Mouse (Mus musculus) stomach, postnatal 0 days (tissue): ENCODE measurements around the gene Mfsd6. TPM values are rescaled to one million over a fixed set of nuclear protein-coding genes. Genes with fewer than 3 reads are reported as not detected.

Source experiments
- ATAC-seq: fragments of 200-750 bp; cut with Nextera tagmentation; 2 replicates; pipeline ENCODE4 v1.8.0; 2017; ENCODE audit not compliant: low FRiP score, low TSS enrichment
- DNase-seq: peaks from one replicate; pipeline ENCODE4 v3.0.0-alpha.2; 2016; ENCODE audit warnings: low spot score
- H3K27ac ChIP-seq: fragments of 300-500 bp; sonication (generic); replicated peaks from 2 replicates; pipeline ENCODE4 v1.5.1; 2014; ENCODE audit warnings: mild to moderate bottlenecking, control low read depth
- H3K27me3 ChIP-seq: fragments of 300-500 bp; sonication (generic); 2 replicates; pipeline ENCODE4 v1.6.1; 2014; ENCODE audit warnings: low read length; ENCODE audit not compliant: control insufficient read depth, insufficient read depth
- H3K36me3 ChIP-seq: fragments of 300-500 bp; sonication (generic); 2 replicates; pipeline ENCODE4 v1.6.1; 2014; ENCODE audit warnings: low read length, mixed read lengths; ENCODE audit not compliant: control insufficient read depth, insufficient read depth
- H3K4me1 ChIP-seq: fragments of 300-500 bp; sonication (generic); replicated peaks from 2 replicates; pipeline ENCODE4 v1.6.1; 2014; ENCODE audit warnings: antibody characterized with exemption; ENCODE audit not compliant: control insufficient read depth, insufficient read depth
- H3K4me2 ChIP-seq: fragments of 300-500 bp; sonication (generic); replicated peaks from 2 replicates; pipeline ENCODE4 v1.6.1; 2014; ENCODE audit warnings: low read depth, mild to moderate bottlenecking, control low read depth, moderate library complexity
- H3K4me3 ChIP-seq: fragments of 300-500 bp; sonication (generic); 2 replicates; pipeline ENCODE4 v1.5.1; 2014; ENCODE audit warnings: low read depth, low read length, control low read depth
- H3K9ac ChIP-seq: fragments of 300-500 bp; sonication (generic); 2 replicates; pipeline ENCODE4 v1.6.1; 2014; ENCODE audit warnings: mild to moderate bottlenecking, low read length, control low read depth, mixed read lengths
- H3K9me3 ChIP-seq: fragments of 300-500 bp; sonication (generic); 2 replicates; pipeline ENCODE4 v1.6.1; 2016; ENCODE audit warnings: low read length; ENCODE audit not compliant: control insufficient read depth
- CTCF ChIP-seq: IDR thresholded peaks from 2 replicates; pipeline ENCODE4 v1.5.1; 2016; ENCODE audit warnings: antibody characterized with exemption, low read depth, mild to moderate bottlenecking, moderate library complexity
- EP300 ChIP-seq: optimal IDR thresholded peaks from 2 replicates; pipeline ENCODE3; 2016; ENCODE audit warnings: antibody characterized with exemption
- WGBS: fragments of 180-500 bp; shearing (Covaris S2); extraction: QIAGEN DNeasy Blood & Tissue Kit; methylation state at CpG from one replicate; pipeline ENCODE4 v1.1.7; 2014; 5-methylcytosine and 5-hydroxymethylcytosine counted together
- polyA plus RNA-seq: library from polyadenylated mRNA; unstranded; fragments of >200 nt; fragmentation: Nextera tagmentation; extraction: Ambion mirVana; gene quantifications from 2 replicates; pipeline ENCODE4 v1.2.1, GENCODE M21; 2015

The Mfsd6 gene
- 6.3 and 8.0 TPM in 2 replicates for polyA plus RNA-seq

- no peaks in the 10 kb centered on the region for H3K9me3 ChIP-seq
- 2% methylated on average over 55 of the region's 63 CpGs for WGBS
- H3K4me1 ChIP-seq = peaks cover 4% of the 10 kb centered on the region; the same call in 1 of the 2 replicates
- peak; percentile 81 for ATAC-seq
- no peaks in the 10 kb centered on the region for H3K36me3 ChIP-seq
- peak within 1 kb of the TSS; percentile 95 for H3K4me2 ChIP-seq
- DNase-seq = peak; percentile 79
- peak; percentile 17; the same call in 1 of the 2 replicates for TF ChIP-seq CTCF
- no peak for TF ChIP-seq EP300
- H3K4me3 ChIP-seq = peak within 1 kb of the TSS; percentile 84
- H3K9ac ChIP-seq = peak within 1 kb of the TSS; percentile 82
- H3K27ac ChIP-seq = peak within 1 kb of the TSS; percentile 88
- H3K27me3 ChIP-seq = no peaks in the 10 kb centered on the region
Observed at GRCm38 (mm10) chr1:52727056-52727900, at the start of gene Mfsd6. Mfsd6 (minus strand) TSS chr1:52727462.

DNA sequence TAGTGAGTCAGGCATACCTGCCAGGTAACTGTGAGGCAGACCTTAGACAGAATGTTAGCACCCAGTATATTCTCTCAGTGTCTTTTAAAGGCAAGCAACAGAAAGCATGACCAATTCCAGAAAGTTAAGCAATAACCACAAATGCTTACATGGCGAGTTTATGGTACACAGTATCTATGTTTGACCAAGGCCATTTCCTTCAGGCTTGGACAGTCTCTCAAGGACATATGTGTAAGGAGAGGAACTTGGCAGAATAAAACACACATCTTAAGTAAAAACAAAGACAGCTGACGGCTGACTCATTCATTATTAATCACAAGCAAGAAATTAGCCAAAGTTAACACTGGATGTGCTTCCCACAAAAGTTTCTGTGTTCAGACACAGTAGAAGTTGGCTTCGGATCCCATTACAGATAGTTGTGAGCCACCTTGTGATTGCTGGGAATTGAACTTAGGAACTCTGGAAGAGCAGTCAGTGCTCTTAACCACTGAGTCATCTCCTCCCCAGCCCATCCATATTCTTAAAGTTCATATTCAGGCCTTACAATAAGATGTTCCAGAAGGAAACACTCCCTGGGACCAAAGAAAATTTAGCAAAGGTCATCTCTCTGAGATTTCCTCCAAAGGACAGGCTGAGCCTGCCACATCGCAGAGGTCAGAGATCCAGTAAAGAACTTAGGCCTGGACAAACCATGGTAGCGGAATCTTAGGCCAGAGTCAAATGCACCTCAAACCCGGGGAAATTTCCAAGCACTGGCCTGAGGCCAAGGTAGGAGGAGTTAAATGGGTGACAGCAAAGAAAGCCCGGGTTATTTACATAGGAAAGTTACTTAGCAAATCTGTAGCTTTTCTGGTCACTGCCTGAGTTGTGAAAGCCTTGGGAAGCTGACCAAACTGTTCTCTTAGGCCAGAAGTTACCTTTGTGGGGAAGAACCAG is 38.2 kb upstream of the Mfsd6 start:
- WGBS = 49% methylated on average over 7 of the region's 7 CpGs
- peak; percentile 21 for DNase-seq
- ATAC-seq = no peak
- Histone ChIP-seq H3K9me3 (no peaks in the 10 kb centered on the region), H3K4me1 (no peaks in the 10 kb centered on the region), H3K4me3 (no peak overlapping the region), H3K27ac (0 out of 2 replicates have a peak overlapping the region, but pooled peaks have one; percentile 24), H3K27me3 (no peaks in the 10 kb centered on the region), H3K36me3 (no peaks in the 10 kb centered on the region), H3K4me2 (no peak overlapping the region), H3K9ac (0 out of 2 replicates have a peak overlapping the region, but pooled peaks have one; percentile 4)
- TF ChIP-seq CTCF (no peak), EP300 (no peak)

GRCm38 (mm10) chr1:52763894-52764809 is 36.9 kb upstream of the Mfsd6 start:
- H3K9me3 ChIP-seq = no peaks in the 10 kb centered on the region
- no peak overlapping the region for H3K4me3 ChIP-seq
- DNase-seq = no peak
- TF ChIP-seq EP300 (no peak), CTCF (no peak)
- no peak overlapping the region for H3K27ac ChIP-seq
- H3K27me3 ChIP-seq = no peaks in the 10 kb centered on the region
- ATAC-seq = no peak
- no peaks in the 10 kb centered on the region for H3K36me3 ChIP-seq
- no peak overlapping the region for H3K9ac ChIP-seq
- H3K4me2 ChIP-seq = 0 out of 2 replicates have a peak overlapping the region, but pooled peaks have one; percentile 2
- WGBS = 42% methylated on average over 4 of the region's 4 CpGs
- no peaks in the 10 kb centered on the region for H3K4me1 ChIP-seq

GRCm38 (mm10) chr1:52758174-52758573 is 30.9 kb upstream of the Mfsd6 start:
- H3K9ac ChIP-seq = no peak overlapping the region
- H3K4me2 ChIP-seq = no peak overlapping the region
- ATAC-seq (no peak), DNase-seq (no peak)
- 92% methylated on average over 1 of the region's 1 CpGs for WGBS
- no peaks in the 10 kb centered on the region for H3K9me3 ChIP-seq
- TF ChIP-seq EP300 = no peak
- no peak for TF ChIP-seq CTCF
- no peaks in the 10 kb centered on the region for H3K4me1 ChIP-seq
- H3K4me3 ChIP-seq = no peak overlapping the region
- no peaks in the 10 kb centered on the region for H3K36me3 ChIP-seq
- H3K27ac ChIP-seq = no peak overlapping the region
- no peaks in the 10 kb centered on the region for H3K27me3 ChIP-seq

DNA sequence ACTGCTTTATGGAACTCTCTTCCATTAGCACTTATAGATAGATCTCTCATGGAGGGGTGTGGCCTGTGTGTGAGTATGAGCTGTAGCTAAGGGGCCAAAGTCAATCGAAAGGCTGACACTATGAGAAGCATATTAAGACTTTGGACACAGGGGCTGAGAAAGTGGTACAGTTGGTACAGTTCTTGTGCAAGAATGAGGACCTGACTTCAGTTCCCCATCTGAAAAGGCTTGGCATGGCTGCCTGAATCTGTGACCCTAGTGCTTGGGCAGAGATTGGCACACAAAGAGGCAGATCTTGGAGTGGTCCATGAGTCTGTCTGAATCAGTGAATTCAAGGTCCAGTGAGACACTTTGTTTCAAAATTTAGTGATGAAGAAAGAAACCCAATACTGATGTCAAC is 27.1 kb upstream of the Mfsd6 start:
- Histone ChIP-seq H3K4me1 (no peaks in the 10 kb centered on the region), H3K36me3 (no peaks in the 10 kb centered on the region), H3K4me2 (no peak overlapping the region), H3K9ac (no peak overlapping the region), H3K27me3 (no peaks in the 10 kb centered on the region), H3K4me3 (no peak overlapping the region), H3K9me3 (no peaks in the 10 kb centered on the region), H3K27ac (no peak overlapping the region)
- TF ChIP-seq EP300 = no peak
- TF ChIP-seq CTCF = no peak
- ATAC-seq (no peak), DNase-seq (no peak)
- 87% methylated on average over 1 of the region's 1 CpGs for WGBS
